Mouse (Mus musculus) adrenal gland, postnatal 36 days (tissue): Measurements from ENCODE around the gene Ackr2. TPM values are rescaled to one million over a fixed set of nuclear protein-coding genes. Genes with fewer than 3 reads are reported as not detected.

Source experiments
- DNase-seq, 2 experiments: peaks; one replicate each; pipeline ENCODE4 v3.0.0; 2021; ENCODE audit warnings: mixed read lengths in 1 of 2
- total RNA-seq, 2 experiments: library from RNA; stranded (reverse); gene quantifications; 2 replicates each; pipeline ENCODE4 v1.2.3; 2021

Ackr2 gene
- total RNA-seq, 2 experiments from 2014 or later = 0.66 to 0.86 TPM

DNA sequence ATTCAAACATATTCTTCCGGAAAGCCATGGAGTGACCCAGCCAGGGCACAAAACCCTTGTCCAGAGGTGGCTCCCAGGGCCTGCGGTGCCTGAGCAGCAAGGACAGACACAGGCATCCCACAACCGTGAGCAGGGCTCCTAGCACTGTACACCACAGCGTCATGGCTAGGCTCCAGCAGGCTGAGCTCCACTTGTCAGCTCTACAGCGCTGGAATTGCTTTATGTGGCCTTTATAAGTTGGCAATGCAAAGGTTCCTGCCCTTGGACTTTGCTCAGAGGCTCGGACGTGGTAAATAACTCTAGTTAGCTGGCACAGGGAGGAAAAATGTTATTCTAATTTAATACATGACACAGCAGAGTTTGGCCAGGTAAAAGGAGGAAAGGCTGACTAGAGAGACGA lies 17.9 kb downstream of the Ackr2 start, which contains the start of gene Cyp8b1:
TSS of gene Cyp8b1 (minus strand) at position 204 of the 400 bp plus-strand sequence.
- DNase-seq = peak; percentile 80 to 84

DNA sequence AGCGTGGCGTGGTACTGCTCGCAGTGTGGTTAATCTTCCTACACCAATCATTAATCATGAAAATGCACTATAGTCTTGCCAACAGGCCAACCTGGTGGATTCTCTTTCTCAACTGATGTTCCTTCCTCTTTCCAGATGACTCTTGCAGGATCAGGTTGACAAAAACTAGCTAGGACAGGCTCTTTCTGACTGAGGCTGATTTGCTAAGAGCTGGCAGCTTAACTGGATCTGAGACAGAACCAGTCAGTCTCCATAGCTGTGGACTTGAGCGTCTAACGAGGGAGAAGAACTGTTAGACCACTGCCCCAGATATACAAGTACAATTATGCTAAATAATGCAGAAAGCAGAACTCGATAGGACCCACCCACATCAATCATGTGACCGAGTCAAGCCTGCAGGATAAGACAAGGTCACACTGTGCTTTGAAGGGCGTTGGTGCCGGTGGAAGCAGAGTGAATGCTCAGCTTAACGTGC lies 20.9 kb downstream of the Ackr2 start:
- DNase-seq = peak; percentile 66 to 67

DNA sequence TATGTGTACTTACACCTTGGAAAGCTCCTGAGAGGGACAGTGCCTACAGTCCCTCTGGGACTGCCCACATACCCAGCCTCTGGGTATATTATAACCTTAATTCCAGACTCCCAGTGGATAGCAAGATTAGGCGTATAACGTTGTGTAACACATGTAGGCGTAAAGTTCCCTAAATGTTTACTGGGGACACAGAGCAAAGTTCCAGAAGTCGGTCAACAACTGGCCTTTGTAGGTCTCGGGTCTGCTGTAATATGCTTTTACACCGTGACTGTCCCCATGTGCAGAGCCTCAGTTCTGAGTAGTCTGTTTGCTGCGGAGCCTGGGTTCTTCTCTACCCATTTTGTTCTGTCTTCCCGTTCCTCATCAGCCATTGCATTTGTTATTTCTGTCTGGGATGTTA lies 25.3 kb downstream of the Ackr2 start:
- DNase-seq = no peak

DNA sequence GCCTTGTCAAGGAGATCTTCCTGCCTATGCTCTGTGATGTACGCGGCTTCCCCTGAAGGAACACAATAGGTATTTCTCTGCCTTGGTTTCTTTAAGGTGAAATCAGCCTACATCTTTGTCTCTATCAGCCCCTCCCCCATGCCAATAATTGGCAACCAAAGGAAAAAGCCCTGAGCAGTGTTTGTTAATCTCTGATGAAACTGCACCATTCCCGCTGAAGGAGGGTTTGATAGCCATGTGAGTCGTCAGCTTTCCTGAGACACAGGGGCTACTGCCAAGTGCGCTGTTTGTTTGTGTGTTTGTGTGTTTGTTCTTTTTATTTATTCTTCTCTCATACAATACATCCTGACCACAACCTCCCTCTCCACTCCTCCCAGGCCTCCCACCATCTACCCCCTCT lies 25.8 kb downstream of the Ackr2 start:
- no peak for DNase-seq

DNA sequence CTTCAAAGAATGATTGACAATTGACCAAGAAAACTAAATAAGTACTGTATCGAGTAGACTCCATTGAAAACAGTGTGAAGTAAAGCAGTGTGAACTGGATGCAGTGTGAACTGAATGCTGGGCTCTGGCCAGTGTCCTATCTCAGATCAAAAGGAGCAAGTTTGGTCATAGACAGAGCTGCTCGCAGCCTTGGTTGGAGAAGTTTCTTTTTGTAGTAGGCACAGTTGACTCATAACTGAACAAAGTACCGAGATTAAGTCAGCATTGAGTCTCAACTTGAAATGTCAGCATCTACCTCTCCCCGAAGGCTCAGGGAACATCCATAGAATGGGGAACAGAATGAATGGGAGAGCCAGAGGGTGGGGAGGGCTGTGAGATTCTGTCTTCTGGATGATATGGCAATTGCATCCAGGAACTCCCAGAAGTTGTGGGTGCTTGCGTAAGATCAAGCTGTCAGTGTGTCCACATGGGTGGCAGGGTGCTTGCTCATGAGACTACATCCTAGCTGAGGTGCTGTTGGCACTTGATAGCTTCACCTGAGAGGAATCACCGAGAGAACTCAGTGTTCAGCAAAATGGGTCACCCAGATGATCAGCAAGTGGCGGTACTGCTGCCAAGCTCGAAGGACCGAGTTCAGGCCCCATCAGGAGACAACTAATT lies 26.9 kb downstream of the Ackr2 start:
- peak; percentile 18 to 35 for DNase-seq

DNA sequence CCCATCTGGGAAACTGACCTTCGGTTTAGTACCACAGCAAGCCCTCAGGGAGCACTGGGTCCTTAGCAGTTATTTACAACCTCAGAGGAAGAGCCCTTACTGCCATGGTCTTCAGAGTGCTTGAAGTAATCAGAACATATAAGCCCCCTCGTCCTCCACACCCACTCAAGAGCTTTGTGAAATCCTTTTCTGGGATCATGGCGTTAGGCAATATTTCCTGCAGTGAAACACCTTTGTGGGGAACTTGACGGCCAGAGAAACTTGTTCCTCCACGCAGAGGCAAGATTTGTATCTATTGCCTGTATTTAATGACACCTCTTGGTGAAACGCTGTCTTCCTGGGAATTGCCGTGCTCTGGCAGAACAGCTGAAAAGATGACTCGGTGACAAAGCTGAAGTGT lies 27.8 kb downstream of the Ackr2 start:
- no peak for DNase-seq

DNA sequence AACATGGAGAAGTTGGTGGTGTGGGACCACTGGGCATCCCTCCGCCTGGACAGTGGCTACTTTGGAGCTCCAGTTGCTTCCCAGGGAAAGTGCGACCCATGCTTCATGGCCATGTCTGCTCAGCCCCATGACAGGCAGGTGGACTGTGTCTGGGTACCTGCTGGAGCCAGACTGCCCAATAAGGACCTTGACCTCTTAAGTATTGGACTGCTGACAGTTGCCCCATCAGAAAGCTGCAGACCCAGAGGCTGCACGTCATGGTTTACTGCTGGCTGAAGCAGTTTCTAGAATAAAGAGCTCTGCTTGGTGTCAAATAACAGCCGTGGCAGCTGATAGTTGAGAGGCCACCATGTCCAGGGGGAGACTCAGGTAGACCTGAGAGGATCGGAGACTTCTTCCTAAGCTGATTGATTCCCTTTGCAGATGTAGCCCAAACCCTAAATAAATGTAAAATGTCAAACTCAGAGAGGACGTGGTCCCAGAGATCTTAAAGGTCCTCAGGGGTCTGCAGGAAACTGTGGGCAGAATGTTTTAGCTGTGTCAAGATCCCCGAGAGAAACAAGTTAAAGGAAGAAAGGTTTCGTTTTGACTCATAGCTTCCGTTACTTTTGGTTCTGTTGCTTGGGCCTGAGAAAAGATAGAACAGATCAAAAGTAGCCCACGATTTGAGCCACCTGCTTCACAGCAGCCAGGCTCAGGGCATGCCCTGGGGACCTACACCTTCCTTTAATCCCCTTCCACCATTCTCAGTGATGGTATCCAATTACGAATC lies 28.7 kb downstream of the Ackr2 start:
- no peak for DNase-seq

DNA sequence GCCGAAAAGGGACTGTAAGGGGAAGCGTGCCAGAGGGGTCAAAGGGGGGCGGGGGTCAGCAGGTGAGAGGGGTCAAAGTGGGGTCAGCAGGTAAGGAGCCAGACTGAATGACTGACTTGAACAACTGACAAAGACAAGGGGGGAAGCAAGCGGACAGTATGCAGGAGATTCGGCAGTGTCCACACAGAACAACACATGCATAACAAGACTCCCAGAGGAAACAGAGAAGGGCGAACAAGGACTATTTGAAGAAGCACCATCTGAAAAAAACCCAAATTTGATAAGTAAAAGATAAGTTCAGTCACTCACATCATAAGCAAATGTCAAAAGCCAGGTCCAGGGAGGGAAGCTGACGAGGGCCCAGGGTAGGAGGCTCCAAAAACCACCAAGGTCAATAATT lies 29.6 kb downstream of the Ackr2 start:
- no peak for DNase-seq

DNA sequence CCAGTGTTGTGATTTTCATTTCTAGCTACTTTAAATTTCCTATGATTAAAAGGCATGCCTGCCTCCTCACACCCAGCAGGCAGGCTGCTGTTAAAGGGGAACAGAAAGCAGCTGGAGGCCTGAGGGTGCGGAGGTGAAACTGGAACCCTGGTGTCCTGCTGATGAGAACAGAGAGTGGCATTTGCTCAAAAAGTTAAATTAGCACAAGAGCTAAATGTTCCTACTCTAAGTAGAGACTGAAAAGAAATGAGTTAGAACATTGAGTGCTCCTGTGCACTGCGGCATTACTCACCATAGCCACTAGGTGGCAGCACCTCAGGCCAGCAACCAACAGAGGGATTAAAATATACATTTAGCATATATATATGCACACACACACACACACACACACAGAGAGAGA lies 30.3 kb downstream of the Ackr2 start:
- DNase-seq = peak; percentile 45 to 67

DNA sequence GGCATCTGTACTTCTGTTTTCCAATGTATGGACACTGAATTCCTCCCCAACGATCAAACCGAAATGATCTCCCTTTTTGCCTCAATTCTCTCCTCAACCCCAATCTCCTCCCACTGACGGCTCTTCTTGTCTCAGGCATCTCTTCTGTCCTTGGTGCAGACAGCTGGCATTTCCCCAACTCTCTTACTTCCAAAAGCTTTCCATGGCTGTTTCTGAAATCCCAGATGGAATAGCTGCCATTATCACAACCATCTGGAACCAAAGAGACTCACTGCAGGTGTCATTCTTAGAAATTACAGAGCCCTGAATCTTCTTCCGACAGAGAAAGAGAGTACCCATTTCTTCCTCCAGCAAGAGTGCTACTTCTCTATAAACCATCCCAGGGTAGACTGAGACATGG lies 36.7 kb downstream of the Ackr2 start:
- DNase-seq = no peak

DNA sequence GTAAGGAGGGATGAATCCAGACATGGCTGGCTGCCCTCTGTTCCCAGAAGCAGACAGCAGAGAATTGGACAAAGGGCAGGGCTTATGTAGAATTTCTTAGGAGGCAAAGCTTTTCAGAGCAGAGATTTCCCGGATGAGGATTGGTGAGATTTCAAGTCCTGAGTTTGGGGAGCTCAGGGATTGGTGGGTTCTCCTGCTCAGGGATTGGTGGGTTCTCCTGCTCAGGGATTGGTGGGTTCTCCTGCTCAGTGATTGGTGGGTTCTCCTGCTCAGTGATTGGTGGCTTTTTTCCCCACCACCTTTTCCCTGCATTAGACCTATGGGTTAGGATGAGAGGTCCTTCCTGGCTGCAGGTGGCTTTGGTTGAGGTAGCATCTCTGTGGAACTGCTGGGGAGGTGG lies 38.8 kb downstream of the Ackr2 start:
- DNase-seq = no peak

DNA sequence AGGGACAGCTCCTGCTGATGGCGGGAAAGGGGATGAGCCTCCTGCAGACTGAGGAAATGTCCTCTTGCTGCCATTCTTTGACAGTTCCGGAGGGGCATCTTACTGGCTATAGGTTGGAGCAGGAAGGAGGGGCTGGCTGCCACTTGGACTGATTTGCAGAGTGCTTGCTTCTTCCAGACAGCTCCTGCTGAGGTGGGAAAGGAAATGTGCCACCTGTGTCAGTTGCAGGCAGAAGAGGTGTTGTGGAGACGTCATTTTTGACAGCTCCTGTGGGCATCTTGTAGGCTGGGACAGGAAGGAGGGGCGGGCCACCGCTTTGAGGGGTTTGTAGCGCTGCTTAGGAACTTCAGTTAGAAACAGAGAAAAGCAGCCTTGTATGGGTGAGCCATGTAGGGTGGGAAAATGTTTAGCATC lies 39.3 kb downstream of the Ackr2 start:
- no peak for DNase-seq

DNA sequence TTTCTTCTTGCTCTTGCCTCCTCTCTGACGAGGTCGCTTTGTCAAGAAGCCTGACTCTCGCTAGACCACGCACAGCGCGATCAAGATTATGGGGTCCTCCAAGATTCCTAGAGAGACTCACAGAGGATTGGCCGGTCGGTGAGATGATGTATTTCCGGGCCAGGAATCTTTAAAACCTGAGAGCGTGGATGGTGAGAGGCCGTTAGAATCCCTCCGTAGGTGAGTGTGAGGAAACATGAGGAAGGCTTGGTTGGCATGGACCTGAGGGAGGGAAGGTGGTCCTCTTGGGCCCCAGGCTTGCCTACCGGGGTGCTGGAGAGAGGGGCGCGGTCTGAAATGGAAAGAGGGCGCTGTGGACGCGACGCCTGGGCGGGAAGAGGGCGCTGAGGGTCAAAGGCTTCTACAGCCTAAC lies 39.8 kb downstream of the Ackr2 start:
- no peak for DNase-seq

DNA sequence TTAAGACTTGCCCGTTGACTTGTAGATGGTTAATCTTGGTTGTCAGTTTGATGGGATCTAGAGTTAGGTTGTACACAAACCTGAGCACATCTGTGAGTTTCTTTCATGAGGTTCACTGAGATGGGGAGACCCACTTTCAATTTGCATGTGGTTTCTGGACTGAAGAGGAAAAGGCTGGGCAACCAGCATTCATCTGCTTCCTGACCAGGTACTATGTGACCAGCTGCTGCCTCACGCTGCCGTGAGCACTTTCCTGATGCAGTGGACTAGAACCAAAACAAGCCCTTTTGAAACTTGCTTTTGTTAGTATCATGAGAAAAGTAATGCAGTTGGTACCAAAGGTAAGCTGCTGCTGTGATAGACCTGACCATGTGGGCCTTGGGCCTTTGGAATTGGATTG lies 44.9 kb downstream of the Ackr2 start:
- DNase-seq = no peak

DNA sequence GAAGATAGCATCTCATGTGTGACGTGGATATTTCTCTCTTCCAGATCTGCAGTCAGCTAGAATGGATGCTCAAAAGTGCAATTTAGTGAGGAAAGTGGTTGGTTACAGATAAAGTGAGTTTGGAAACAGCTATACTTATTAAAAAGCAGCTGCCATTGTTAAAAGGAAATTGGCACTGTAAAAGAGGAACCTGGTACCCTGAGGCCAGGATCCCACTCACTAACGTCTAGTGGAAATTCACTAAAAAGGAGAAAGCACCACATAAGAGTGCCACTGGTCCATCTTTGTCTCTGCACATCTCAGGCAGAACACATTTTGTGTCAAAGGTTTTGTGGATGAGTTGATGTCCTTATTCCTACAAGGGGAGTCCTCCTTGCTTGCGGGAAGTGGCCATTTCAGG lies 45.5 kb downstream of the Ackr2 start:
- DNase-seq = no peak

DNA sequence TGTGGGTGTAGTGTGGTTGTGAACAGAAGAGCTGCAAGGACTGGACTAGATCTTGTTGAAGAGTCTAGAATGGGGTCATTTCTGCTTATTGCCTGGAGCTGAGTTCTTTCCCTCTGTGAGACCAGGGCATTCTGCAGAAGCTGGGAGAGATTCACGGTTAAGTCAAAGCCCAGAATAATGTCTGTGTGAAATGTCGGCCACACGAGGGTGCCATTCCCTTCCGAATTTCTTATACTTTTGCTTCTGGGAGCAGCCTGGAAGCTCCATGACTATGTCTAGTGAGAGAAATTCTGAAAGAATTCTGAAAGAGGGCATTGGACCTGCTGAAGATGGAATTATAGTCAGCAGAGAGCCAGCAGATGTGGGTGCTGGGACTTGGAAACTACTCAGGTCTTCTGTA lies 49.6 kb downstream of the Ackr2 start:
- DNase-seq = peak; percentile 78 to 80

DNA sequence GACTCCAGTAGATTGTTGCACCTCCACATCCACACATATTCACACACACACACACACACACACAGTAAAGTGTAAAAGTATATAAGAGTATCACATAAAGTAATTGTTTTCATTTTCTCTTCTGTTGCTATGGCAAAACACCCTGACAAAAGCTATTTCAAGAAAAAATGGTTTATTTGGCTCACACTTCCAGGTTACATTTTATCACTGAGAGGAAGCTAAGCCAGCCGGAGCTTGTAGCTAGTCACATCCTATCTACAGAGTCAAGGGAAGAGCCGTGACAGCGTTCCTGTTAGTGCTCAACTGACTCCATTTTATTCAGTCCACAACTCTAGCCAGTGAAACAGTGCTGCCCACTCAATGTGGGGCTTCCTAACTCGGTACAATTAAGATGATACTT lies 50.3 kb downstream of the Ackr2 start:
- DNase-seq = no peak

DNA sequence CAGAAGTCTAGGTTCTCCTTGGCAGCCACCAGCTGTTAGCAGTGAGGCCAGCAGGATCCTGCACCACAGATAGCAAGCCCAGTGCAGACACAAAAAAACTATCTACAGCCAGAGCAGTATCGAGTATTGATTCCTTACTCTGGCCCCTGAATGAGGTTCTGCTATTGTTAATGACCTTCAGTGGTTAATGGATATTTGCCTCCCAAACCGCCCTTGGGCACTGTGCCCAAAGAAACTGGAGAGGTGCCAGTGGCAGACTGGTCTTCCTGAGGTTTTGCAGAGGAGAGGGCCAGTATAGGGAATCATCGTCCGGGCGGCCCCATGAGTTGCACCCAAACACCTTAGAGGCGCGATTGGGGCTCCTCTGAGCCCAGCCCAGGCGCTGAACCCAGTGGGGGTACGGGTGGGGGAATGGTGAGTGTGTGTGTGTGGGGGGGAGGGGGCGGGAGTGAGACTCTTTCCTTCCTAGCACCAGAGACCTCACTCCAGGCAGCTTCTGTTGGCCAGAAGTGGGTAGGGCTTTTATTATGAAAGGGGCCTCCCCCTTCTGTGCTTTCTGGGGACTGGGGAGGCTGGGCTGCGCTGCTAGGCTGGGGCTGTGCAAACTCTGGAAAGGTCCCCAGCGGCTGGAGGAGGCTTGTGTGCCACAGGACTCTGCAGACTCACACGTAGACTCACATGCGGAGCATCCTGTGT lies 52.4 kb downstream of the Ackr2 start, which contains the start of gene Fam198a:
TSS of gene Fam198a (plus strand) at position 571 of the 696 bp plus-strand sequence.
- peak; percentile 91 to 95 for DNase-seq

DNA sequence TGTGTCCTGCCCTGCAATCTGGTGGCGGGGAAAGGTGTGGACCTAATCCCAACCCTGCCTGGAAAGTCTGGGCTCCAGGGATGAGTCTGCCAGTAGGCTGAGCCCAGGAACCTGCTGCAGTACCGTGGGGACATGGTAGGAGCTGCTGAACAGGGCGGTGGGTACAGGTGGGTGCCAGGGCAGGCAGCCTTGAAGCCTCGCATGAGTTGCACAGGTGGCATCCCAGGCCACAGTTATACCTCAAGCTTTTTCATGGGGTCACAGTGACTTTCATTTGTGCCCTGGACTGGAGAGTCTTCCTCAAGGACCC lies 52.9 kb downstream of the Ackr2 start:
- DNase-seq = no peak

DNA sequence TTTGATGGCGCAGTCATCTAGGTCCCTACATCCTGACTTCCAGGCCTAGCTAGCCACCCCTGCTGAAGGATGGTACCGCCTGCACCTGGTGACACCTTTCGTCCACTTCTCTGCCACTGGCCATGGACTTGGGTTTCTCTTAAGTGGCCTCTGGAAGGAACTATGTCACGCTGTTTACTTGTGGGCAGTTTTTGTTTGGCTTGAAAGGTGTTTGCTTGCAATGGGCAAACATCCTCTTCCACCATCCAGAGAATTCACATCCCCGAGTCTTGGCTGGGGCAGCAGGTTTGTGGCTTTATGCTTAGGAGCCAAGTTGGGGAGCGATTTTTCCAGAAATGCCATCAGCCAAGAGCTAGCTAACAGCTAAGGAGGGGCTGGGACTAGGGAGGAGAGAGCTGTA lies 54.4 kb downstream of the Ackr2 start:
- DNase-seq = no peak

DNA sequence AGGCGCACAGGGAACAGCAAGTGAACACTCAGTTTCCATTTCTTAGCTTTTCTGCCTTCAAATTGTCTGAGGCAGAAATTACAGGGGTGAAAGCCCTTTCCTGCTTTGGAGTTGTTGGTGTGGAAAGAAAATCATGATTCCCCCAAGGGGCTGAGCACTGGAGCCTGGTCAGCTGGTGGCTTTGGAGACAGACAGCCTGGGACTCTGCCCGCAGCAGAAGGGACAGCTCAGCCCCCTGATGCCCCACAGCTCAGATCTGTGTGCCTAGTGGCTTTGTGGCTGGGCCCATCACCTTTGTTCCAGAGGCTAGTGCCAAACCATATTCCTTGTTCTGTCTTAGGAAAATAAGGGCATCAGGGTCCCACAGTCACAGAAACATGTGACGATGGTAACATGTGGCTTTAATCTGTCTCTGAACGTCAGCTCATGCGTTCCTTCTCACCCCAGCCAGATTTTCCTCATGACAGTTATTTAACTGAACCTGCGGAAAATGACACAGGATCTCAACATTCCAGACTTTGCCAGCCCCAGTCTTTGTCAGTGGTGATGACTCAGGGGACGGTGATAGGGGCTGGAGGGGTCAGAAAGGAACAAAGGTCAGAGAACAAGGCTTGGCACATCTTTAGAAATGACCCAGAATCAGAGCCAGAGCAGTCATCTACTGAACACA lies 61.9 kb downstream of the Ackr2 start:
- peak in 1 of 2 experiments; percentile 38 for DNase-seq
